Mouse (Mus musculus) 3134 (cell line): ENCODE results near the gene 1600002K03Rik.
A peak's percentile ranks its signal among the peaks of the same experiment; 100 is the strongest.

Experiments used
- DNase-seq: peaks from one replicate; pipeline ENCODE4 v3.0.0-alpha.2; 2011; ENCODE audit warnings: low spot score; ENCODE audit not compliant: insufficient read length; ENCODE audit errors: extremely low read depth

The 1600002K03Rik gene

GRCm38 (mm10) chr10:80152071-80152872, 20.5 kb upstream of the 1600002K03Rik start:
- peak; percentile 76 for DNase-seq

DNA sequence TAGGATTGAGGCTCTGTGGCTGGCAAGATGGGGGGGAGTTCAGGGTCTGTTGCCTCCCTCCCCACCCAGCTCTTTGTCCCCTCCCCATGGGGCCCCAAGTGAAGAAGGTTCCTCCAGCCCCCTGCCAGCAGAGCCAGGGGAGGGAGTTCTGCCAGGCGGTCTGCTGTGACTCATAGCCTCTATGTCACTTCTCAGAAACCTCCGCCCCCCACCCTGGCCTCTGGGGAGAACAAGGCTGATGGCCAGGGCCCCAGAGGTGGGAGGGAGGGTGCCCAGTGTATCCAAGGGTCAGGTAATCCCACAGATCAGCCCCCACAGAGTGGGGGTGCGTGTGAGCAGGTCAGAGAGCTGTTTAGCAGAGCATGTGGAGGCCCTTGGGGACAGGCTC, 19.9 kb upstream of the 1600002K03Rik start:
- DNase-seq, result peak; percentile 76

- DNase-seq, result peak; percentile 21
These were observed 19.0 kb upstream of the 1600002K03Rik start for GRCm38 (mm10) chr10:80153713-80154112.

- peak; percentile 12 for DNase-seq
These were observed 18.4 kb upstream of the 1600002K03Rik start for GRCm38 (mm10) chr10:80154384-80154783.

DNA sequence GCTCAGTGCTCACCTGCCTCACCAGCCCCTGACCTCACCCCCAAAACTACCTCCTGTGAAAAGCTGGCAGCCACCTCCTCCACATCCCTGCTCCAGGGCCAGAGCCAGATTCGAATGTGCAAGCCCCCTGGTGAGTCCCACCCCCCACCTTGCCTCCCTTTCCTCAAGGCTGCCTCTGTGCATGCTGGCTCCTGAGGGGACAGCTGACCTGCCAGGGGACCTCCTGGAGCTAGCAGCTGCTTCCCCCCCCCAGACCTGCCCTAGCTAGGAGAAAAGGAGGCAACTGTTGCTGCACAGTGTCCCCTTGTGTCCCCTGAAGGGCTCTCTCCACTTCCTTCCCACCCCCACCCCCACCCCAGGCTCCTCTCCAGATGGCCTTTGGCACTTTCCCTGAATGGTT, 17.5 kb upstream of the 1600002K03Rik start:
- no peak for DNase-seq

GRCm38 (mm10) chr10:80156002-80156751, 16.6 kb upstream of the 1600002K03Rik start:
- DNase-seq, result no peak

DNA sequence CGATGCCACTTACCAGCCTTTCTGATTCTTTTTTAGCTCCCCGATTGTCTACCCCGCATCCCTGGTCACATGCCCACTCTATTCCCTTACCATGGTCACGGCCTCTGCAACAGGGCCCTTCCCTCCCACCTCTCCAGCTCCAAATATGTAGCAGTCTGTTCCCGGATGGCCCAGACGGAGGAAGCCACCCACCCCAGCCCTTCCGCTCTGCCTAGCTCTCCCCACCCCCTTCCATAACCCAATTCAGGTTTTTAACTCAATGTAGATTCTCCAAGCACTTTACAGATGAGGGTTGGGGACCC, 16.0 kb upstream of the 1600002K03Rik start:
- no peak for DNase-seq

DNA sequence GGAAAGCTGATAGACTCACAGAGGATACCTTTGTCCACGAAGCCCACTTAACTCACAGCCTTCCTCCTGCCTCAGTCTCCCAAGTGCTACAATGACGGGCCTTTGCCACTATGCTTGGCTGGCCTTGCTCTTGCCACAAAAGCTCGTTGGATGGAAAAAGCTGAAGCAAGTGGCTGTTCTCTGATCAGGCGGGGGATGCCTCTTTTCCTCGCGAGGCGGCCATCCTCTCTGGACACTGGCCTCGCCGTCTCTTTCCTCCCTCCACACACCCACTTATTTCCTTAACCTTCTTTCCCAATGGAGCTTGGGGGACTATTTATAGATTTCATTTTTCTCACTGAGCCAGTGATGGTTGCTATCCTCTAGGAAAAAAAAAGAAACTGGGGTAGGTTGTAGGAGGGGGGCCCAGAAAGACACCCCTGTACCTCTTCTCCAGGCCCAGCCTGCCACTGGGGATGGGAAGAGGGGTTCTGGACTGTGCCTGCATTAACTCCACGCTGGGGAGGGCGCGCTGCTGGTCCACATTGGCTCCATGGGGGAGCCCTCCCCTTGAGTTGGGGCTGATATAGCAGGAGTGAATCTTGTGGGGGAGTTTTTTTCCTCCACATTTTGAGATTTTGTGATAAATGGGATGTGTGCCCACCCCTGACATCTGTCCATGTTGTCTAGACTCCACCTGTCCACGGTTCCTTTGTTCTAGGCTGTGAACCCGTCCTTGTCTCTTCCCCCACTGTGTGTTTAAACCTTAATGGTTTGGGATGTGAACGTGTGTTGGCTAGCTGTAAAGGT, 15.4 kb upstream of the 1600002K03Rik start:
- DNase-seq, result no peak

GRCm38 (mm10) chr10:80158307-80158986, 14.3 kb upstream of the 1600002K03Rik start:
- DNase-seq, result peak; percentile 85

GRCm38 (mm10) chr10:80159021-80159560, 13.7 kb upstream of the 1600002K03Rik start:
- DNase-seq, result no peak

GRCm38 (mm10) chr10:80159561-80160454, 12.9 kb upstream of the 1600002K03Rik start:
- peak; percentile 100 for DNase-seq

GRCm38 (mm10) chr10:80160455-80161371, 12.0 kb upstream of the 1600002K03Rik start:
- DNase-seq, result peak; percentile 99

DNA sequence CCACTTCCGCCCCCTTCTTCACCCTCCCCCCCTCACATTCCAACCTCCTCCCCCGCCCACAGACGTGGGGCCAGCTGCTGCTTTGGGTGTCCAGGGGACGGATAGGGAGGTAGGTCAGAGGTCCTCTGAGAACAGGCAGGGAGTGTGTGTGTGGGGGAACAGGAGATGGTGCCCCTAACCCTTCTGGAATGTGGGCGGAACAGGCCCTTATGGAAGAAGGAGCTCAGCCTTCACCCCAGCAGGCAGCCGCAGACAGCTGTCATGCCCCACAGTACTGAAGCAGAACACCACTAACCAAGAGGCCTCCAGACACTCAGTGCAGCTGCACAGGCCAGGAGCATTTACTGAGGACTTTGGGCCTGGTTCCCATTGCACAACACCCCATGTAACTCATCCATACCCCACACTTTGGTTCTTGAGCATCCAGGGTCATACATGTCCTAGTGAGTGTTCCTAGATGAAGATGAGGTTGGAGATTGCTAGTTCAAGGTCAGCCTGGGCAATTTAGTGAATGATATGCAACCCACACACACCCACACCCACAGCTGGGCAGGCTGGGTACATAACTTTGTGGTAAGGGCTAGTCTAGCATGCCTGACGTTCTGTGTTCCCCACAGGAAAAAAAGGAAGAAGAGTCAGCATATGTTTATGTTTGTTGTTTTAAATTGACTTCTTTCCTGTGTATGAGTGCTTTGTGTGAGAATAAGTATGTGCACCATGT, 11.1 kb upstream of the 1600002K03Rik start:
- DNase-seq, result no peak

- no peak for DNase-seq
These were observed 10.5 kb upstream of the 1600002K03Rik start for GRCm38 (mm10) chr10:80162243-80162608.

DNA sequence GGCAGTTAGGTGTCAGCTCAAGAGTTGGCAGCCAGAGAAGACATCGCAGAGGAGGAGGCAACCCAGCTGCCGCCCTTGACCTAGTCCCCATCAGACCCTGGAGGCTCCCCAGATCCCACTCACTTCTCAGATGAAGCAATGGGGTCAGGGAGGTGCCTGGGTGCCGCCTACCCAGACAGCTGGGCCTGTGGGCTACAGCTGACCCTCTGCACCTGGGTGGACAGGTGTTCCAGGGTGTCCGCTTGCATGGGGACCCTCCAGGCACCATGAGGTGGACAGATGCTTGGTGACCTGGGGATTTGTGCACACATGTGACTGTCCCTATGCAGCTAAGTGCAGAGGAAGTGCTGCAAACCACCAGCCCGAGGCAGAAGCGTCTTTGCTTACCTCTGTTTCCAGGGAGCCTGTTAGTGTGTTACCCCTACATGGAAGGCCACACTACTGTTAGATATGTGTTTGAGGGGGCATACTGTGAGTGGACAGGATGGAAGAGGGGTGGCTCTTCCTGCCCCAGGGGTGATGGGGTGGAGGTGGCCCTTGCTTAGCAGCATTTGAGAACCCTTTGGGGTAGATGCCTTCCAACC, 9.9 kb upstream of the 1600002K03Rik start:
- no peak for DNase-seq

DNA sequence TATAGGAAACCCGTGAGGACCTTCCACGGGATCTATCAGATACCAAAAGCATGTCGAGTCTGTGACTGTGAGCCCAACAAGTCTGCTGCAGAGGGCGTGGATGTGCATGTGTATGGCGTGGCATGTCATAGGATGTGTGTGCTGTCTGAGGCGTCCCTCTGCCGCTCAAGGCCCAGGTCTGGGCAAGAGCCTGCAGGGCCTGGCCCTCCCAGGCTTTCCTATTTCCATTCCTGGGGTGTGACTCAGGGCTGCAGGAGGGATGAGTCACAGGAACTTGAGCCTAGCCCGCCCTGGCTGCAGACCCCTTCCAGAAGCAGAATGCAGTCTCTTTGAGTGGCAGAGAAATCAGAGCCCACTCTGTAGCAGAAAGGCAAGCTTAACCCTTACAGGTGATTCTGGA, 9.0 kb upstream of the 1600002K03Rik start:
- DNase-seq, result peak; percentile 87

- DNase-seq, result no peak
These were observed 8.4 kb upstream of the 1600002K03Rik start for GRCm38 (mm10) chr10:80164161-80164997.
